Mouse (Mus musculus) intestine, postnatal 0 days (tissue): ENCODE results near the gene Idi2. TPM values are rescaled to one million over a fixed set of nuclear protein-coding genes. Genes with fewer than 3 reads are reported as not detected.
A peak's percentile ranks its signal among the peaks of the same experiment; 100 is the strongest.
"Not testable (repeated sequence)": the region's sequence is repeated elsewhere in the genome, so short reads cannot be mapped to it uniquely, and the experiment has no call there.

Experiments
- ATAC-seq: fragments of 200-750 bp; cut with Nextera tagmentation; 2 replicates; pipeline ENCODE4 v1.8.0; 2017; ENCODE audit warnings: mild to moderate bottlenecking, moderate TSS enrichment, moderate library complexity
- H3K27ac ChIP-seq: fragments of 300-500 bp; sonication (generic); 2 replicates; pipeline ENCODE4 v1.5.1; 2014; ENCODE audit warnings: mild to moderate bottlenecking, low read depth, low read length, moderate library complexity
- H3K27me3 ChIP-seq: fragments of 300-500 bp; sonication (generic); replicated peaks from 2 replicates; pipeline ENCODE4 v1.6.1; 2014; ENCODE audit warnings: low read length, mixed read lengths; ENCODE audit not compliant: control insufficient read depth, insufficient read depth
- H3K36me3 ChIP-seq: fragments of 300-500 bp; sonication (generic); 2 replicates; pipeline ENCODE4 v1.6.1; 2014; ENCODE audit warnings: mild to moderate bottlenecking, moderate library complexity; ENCODE audit not compliant: control insufficient read depth, insufficient read depth
- H3K4me1 ChIP-seq: fragments of 300-500 bp; sonication (generic); replicated peaks from 2 replicates; pipeline ENCODE4 v1.6.1; 2014; ENCODE audit warnings: antibody characterized with exemption, low read length, mixed read lengths; ENCODE audit not compliant: control insufficient read depth, insufficient read depth
- H3K4me2 ChIP-seq: fragments of 300-500 bp; sonication (generic); replicated peaks from 2 replicates; pipeline ENCODE4 v1.6.1; 2014; ENCODE audit warnings: low read depth, mild to moderate bottlenecking, moderate library complexity
- H3K4me3 ChIP-seq: fragments of 300-500 bp; sonication (generic); 2 replicates; pipeline ENCODE4 v1.5.1; 2014; ENCODE audit warnings: low read depth, low read length
- H3K9ac ChIP-seq: fragments of 300-500 bp; sonication (generic); 2 replicates; pipeline ENCODE4 v1.6.1; 2014; ENCODE audit warnings: mild to moderate bottlenecking, low read depth, low read length
- H3K9me3 ChIP-seq: fragments of 300-500 bp; sonication (generic); 2 replicates; pipeline ENCODE4 v1.6.1; 2016; ENCODE audit warnings: mixed run types; ENCODE audit not compliant: control insufficient read depth
- CTCF ChIP-seq: sonication (generic); IDR thresholded peaks from 2 replicates; pipeline ENCODE4 v1.5.1; 2016; ENCODE audit warnings: low read depth, mild to moderate bottlenecking, control low read depth, antibody characterized with exemption, moderate library complexity
- WGBS: fragments of 180-500 bp; shearing (Covaris S2); extraction: QIAGEN DNeasy Blood & Tissue Kit; methylation state at CpG from one replicate; pipeline ENCODE4 v1.1.7; 2014; 5-methylcytosine and 5-hydroxymethylcytosine counted together
- polyA plus RNA-seq: library from polyadenylated mRNA; unstranded; fragments of >200 nt; fragmentation: Nextera tagmentation; extraction: Ambion mirVana; gene quantifications from 2 replicates; pipeline ENCODE4 v1.2.1, GENCODE M21; 2015

Gene Idi2
- polyA plus RNA-seq, 1 experiment from 2014 or later, result not detected

DNA sequence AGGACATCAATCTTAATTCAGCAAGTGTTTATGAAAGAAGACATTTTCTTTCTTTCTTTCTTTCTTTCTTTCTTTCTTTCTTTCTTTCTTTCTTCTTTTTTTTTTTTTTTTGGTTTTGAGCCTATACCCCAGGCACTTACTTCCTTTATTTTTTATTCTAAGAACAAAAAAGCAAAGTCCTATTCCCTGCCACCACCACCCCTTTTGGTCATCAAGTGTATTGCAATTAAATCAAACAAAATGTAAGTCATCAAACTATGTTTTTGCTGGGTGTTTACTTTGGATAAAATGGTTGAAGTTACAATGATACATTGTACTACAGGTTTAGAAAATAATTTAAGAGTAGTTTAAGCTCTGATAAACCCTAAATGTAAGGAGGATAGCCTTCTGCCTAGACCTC lies 19.7 kb downstream of the Idi2 start:
- Histone ChIP-seq H3K4me3 (no peak overlapping the region), H3K27ac (no peak overlapping the region), H3K9me3 (no peaks in the 10 kb centered on the region), H3K27me3 (no peaks in the 10 kb centered on the region), H3K4me2 (no peak overlapping the region), H3K4me1 (no peaks in the 10 kb centered on the region), H3K9ac (no peak overlapping the region), H3K36me3 (peaks cover 65% of the 10 kb centered on the region)
- no peak for ATAC-seq
- peak; percentile 37 for TF ChIP-seq CTCF

DNA sequence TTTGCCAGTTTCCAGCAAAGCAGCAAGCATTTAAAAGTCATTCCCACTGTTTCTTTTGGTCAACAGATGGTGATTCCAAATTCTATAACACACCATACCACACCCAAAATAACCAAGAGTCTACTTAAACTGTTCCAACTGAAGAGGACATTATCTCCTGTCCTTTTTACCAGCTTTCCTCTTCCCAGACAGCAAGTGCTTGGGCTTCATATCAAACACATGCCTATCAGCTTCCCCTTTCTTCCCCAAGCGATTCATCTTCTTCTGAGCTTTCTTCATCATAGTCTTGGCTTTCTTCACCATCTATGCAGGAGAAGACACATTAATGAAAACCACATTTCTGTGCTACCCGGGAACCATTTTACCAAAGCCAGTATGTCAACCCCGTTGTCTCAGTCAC lies 20.3 kb downstream of the Idi2 start:
- no peak for ATAC-seq
- Histone ChIP-seq H3K4me2 (no peak overlapping the region), H3K4me1 (no peaks in the 10 kb centered on the region), H3K9ac (no peak overlapping the region), H3K27me3 (no peaks in the 10 kb centered on the region), H3K36me3 (peaks cover 71% of the 10 kb centered on the region), H3K4me3 (no peak overlapping the region), H3K27ac (no peak overlapping the region), H3K9me3 (no peaks in the 10 kb centered on the region)
- no peak for TF ChIP-seq CTCF
- 95% methylated on average over 3 of the region's 3 CpGs for WGBS

DNA sequence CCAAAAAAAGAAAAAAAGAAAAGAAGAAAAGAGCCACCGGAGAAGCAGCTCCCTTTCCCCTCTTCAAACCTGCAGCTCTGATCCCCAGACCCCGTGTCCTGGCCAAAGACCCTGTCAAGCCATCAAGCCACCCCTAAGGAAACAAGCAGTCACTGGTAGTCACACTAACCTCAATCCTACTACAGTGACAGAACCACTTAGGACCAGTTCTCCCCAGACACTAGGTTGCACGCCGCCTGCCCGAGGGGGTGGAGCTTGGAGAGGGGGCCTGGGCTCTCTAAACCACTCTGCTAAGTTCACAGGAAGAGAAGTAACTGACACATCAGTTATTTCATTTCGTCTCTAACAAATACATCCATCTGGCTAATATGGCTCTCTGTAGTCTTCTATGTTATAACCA lies 39.6 kb downstream of the Idi2 start:
- no peaks in the 10 kb centered on the region for H3K27me3 ChIP-seq
- H3K9ac ChIP-seq, result no peak overlapping the region
- H3K36me3 ChIP-seq, result peaks cover 35% of the 10 kb centered on the region
- no peaks in the 10 kb centered on the region for H3K4me1 ChIP-seq
- no peak overlapping the region for H3K4me3 ChIP-seq
- H3K4me2 ChIP-seq, result no peak overlapping the region
- H3K27ac ChIP-seq, result no peak overlapping the region
- no peak for TF ChIP-seq CTCF
- 90% methylated on average over 6 of the region's 6 CpGs for WGBS
- no peaks in the 10 kb centered on the region for H3K9me3 ChIP-seq
- ATAC-seq, result no peak

DNA sequence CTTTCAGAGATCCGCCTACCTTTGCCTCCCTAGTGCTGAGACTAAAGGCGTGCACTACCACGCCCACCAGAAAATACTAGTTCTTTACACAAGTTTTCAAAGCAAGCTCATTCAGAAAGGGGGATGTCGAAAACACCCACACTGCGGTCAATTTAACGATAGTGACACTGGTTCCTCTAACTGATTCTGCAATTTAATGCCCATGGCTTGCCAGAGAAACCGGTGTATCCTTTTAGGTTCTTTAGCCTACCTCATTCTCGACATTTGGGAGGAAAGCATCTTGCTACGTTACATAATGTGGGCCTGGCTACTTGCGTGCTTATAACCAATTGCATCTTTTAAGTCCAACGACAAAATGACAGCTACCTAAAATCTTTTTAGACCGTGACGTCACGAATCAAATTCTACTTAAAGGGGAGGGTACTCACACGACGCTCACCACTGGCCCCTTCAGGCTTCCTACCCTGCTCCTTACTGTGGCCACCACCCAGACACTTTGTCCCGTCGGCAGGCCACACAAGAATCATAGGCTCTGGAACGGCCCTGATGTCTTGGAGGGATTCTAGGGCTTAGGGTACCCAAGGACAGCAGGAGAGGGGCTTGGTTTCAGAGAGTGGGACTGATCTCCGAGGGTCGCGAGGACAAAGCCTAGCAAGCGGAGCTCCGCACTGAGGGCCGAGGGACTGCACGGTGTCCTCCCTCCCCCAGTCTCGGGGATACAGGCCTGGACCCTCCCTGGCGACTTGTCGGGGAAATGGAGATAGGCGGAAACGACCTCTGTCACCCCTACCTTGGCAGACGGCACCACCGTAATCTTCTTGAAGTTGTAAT lies 42.7 kb downstream of the Idi2 start:
- WGBS, result 2% methylated on average over 33 of the region's 33 CpGs

DNA sequence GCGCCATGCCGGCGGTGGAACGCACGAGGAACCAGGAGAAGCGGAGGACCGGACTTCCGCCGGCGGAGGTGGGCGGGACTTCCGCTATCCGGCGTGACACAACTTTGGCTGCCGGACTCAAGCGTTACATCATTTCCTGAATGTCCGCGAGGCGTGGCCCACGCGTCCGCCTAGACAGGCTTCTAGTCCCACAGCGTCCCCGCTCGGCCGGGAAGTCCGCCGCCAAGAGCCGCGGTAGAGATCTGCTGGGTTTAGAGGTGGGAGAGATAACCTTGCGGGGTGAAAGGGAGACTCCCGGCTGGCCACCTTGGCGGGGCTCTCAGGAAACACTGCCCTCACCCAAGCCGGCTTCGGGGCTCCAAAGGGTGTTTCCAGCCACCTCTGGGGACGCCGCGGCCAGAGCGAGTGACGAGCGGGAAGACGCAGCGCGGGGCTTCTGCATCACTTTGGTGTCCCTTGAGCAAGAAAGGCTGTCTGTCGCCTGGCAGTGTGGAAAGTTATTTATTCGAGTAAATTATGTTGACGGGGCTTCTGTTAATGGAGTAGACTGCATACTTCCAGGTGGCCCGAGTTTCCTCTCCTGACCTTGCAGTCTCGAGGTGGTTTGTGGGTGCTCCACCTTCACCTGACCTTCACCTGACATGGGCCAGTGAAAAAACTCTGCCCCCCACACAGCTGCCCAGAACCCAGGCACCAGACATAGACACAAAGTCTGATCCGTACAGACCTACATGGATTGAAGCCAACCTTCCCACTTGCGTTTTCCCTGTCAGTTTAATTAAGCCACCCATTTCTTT lies 43.5 kb downstream of the Idi2 start, which contains the start of gene Gtpbp4:
Gene Gtpbp4 (minus strand): TSS at position 94 of the 797 bp plus-strand sequence.
- peak; percentile 98 for ATAC-seq
- under 1% methylated on average over 51 of the region's 51 CpGs for WGBS
- Histone ChIP-seq H3K4me1 (no peaks in the 10 kb centered on the region), H3K4me3 (peak within 1 kb of the TSS; percentile 68), H3K36me3 (peaks cover 6% of the 10 kb centered on the region; the same call in 1 of the 2 replicates), H3K9me3 (no peaks in the 10 kb centered on the region), H3K27me3 (no peaks in the 10 kb centered on the region), H3K27ac (peak within 1 kb of the TSS; percentile 89), H3K9ac (peak within 1 kb of the TSS; percentile 79), H3K4me2 (peak within 1 kb of the TSS; percentile 67)
- peak; percentile 89 for TF ChIP-seq CTCF

More for the DNA sequence above, 42.7 kb downstream of the Idi2 start:
- Histone ChIP-seq H3K4me1 (no peaks in the 10 kb centered on the region), H3K4me3 (peak overlapping the region; percentile 68), H3K36me3 (peaks cover 14% of the 10 kb centered on the region; the same call in 1 of the 2 replicates), H3K4me2 (peak overlapping the region; percentile 67), H3K9ac (peak overlapping the region; percentile 79), H3K27me3 (no peaks in the 10 kb centered on the region), H3K27ac (peak overlapping the region; percentile 37; the same call in 1 of the 2 replicates), H3K9me3 (no peaks in the 10 kb centered on the region)
- TF ChIP-seq CTCF, result no peak
- peak; percentile 37 for ATAC-seq

DNA sequence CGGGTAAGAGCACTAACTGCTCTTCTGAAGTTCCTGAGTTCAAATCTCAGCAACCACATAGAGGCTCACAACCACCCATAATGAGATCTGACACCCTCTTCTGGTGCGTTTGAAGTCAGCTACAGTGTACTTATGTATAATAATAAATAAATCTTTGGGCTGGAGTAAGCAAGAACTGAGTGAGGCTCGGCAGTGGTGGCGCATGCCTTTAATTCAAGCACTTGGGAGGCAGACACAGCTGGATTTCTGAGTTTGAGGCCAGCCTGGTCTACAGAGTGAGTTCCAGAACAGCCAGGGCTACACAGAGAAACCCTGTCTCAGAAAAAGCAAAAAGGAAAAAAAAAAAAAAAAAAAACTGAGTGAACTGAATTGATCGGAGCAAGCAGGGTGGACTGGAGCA lies 44.6 kb downstream of the Idi2 start:
- not testable (repeated sequence) for ATAC-seq, H3K4me2 ChIP-seq, H3K9ac ChIP-seq, H3K27me3 ChIP-seq, H3K27ac ChIP-seq, H3K4me3 ChIP-seq, H3K36me3 ChIP-seq, H3K9me3 ChIP-seq, H3K4me1 ChIP-seq
- WGBS, result 80% methylated on average over 5 of the region's 5 CpGs
